ENCODE assay signal across 9 mouse cellular contexts in the genomic region with DNA sequence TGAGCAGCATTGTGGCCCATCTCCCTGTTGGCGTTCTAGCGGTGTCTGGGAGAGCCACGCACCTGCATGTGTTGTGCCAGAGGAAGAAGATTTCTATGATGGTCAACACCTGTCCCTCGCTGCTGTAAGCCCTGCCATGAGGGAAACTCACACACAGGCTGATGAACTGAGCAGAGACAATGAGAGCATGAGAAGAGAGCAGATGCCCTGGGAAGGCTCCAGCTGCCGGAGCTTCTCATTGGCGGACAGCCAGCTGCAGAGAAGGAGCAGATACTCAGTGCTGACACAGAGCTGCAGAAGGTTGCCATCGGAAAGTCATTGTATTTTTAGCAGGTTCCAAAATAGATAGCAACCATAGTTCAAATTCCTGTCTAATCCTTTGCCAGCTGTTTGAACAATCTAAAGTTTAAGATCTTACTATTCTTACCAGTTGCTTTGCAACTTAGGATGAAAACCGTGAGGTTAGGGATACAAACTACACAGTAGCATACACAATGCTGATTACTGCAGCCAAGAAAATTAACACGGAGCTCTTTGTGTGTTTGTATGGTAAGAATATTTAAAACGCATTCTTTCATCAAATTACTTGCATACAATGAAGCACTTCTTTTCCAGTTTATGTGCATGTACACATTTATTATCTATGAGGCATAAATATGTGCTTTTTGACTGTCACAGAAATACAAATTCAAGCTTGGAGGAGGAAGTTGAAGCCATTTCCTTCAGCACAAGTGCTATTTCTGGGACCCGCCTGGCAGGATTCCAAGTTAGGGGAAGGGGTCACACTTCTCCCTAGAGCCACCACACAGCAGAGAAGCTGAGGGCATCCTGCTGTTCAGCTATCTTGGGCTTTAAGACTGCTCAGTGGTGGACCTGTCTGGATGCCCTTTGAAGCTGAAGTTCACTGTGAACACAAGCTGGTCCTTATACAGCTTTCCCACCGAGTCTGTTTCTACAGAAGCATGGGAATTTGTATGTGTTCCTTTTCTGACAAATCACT. TPM values are rescaled to one million over a fixed set of nuclear protein-coding genes. Genes with fewer than 3 reads are reported as not detected.
A peak's percentile ranks its signal among the peaks of the same experiment; 100 is the strongest.
DNase-seq lines count a peak whose midpoint lies in the region; ATAC-seq and TF ChIP-seq lines count a peak whose summit lies in the region.
"Had no signal": no experiment of that assay in that cellular context is flagged by ENCODE, and none has a peak within 500 bp of the region (broad histone marks: within the 10 kb centered on the region; RNA-seq: fewer than 3 reads in every experiment).

No protein-coding gene starts in this region.

- H3K27ac ChIP-seq in hindbrain, embryonic 12.5 days: 0 out of 2 replicates have a peak overlapping the region, but pooled peaks have one; percentile 12
- no peak overlapping the region for H3K27ac ChIP-seq in hindbrain, embryonic 10.5 days
- peak overlapping the region; percentile 17; the same call in 1 of the 2 replicates for H3K27ac ChIP-seq in intestine, embryonic 14.5 days (ENCODE audit: low read depth)
- no peak overlapping the region for H3K27ac ChIP-seq in thymus, adult 2 months (ENCODE audit: control insufficient read depth, insufficient read depth, low read length)

- no peak for DNase-seq in hindbrain, embryonic 10.5 days (ENCODE audit: low spot score)
- DNase-seq in brain, embryonic 18.5 days (ENCODE audit: low read depth, low spot score): peak; percentile 37
- DNase-seq in gastrocnemius, adult 18-20 months (ENCODE audit: low spot score): peak; percentile 35
- DNase-seq in intestine, embryonic 14.5 days (ENCODE audit: low spot score): peak; percentile 76
- peak; percentile 65 to 67 for DNase-seq in left cerebral cortex, postnatal 36 days (ENCODE audit: low spot score in 2 of 2)
- peak; percentile 90 to 93 for DNase-seq in right cerebral cortex, postnatal 10 days (ENCODE audit: low spot score in 2 of 2)
- no peak for DNase-seq in thymus, adult 2 months

- peak; percentile 63; the same call in 1 of the 2 replicates for ATAC-seq in hindbrain, embryonic 12.5 days (ENCODE audit: low FRiP score)
- peak; percentile 90 for ATAC-seq in intestine, embryonic 14.5 days (replicated peaks; ENCODE audit: low FRiP score, low TSS enrichment, low read depth)

- TF ChIP-seq CTCF in thymus, adult 2 months (IDR thresholded peaks at IDR 0.05; ENCODE audit: borderline replicate concordance, control insufficient read depth, extremely low read depth, insufficient read depth, low read length, poor library complexity): no peak

- WGBS in hindbrain, embryonic 12.5 days: 71% methylated on average over 12 of the region's 12 CpGs
- 81% methylated on average over 12 of the region's 12 CpGs for WGBS in hindbrain, embryonic 10.5 days
- WGBS in intestine, embryonic 14.5 days: 38% methylated on average over 12 of the region's 12 CpGs
- WGBS in thymus, adult 2 months: 57% methylated on average over 12 of the region's 12 CpGs

- H3K27me3 ChIP-seq in hindbrain, embryonic 12.5 days: no peaks in the 10 kb centered on the region
- H3K27me3 ChIP-seq in hindbrain, embryonic 10.5 days (ENCODE audit: insufficient read depth, poor library complexity, severe bottlenecking): no peaks in the 10 kb centered on the region
- H3K27me3 ChIP-seq in intestine, embryonic 14.5 days (replicated peaks; ENCODE audit: control insufficient read depth, insufficient read depth, low read length): no peaks in the 10 kb centered on the region
- H3K27me3 ChIP-seq in thymus, adult 2 months (ENCODE audit: control insufficient read depth, insufficient read depth, low read length): no peaks in the 10 kb centered on the region
- H3K27me3 ChIP-seq: megakaryocyte, embryonic 14.5 days had no signal

- no peak overlapping the region for H3K4me3 ChIP-seq in hindbrain, embryonic 12.5 days
- H3K4me3 ChIP-seq in hindbrain, embryonic 10.5 days: no peak overlapping the region
- H3K4me3 ChIP-seq in intestine, embryonic 14.5 days (ENCODE audit: low read depth, low read length): no peak overlapping the region
- H3K4me3 ChIP-seq in thymus, adult 2 months (ENCODE audit: control insufficient read depth, insufficient read depth, low read length): no peak overlapping the region
- H3K4me3 ChIP-seq: megakaryocyte, embryonic 14.5 days had no signal

- no peak for TF ChIP-seq POLR2A in thymus, adult 2 months (IDR thresholded peaks at IDR 0.05; ENCODE audit: control insufficient read depth, extremely low read depth, insufficient read depth, low read length, poor library complexity)

- H3K4me2 ChIP-seq in hindbrain, embryonic 12.5 days (replicated peaks): no peak overlapping the region
- H3K4me2 ChIP-seq in intestine, embryonic 14.5 days (ENCODE audit: low read length): peak overlapping the region; percentile 13; the same call in 1 of the 2 replicates

- no peaks in the 10 kb centered on the region for H3K9me3 ChIP-seq in hindbrain, embryonic 12.5 days (replicated peaks)
- no peaks in the 10 kb centered on the region for H3K9me3 ChIP-seq in hindbrain, embryonic 10.5 days
- no peaks in the 10 kb centered on the region for H3K9me3 ChIP-seq in intestine, embryonic 14.5 days (ENCODE audit: control insufficient read depth, low read length)

- no peaks in the 10 kb centered on the region for H3K36me3 ChIP-seq in hindbrain, embryonic 12.5 days
- H3K36me3 ChIP-seq in hindbrain, embryonic 10.5 days: no peaks in the 10 kb centered on the region
- H3K36me3 ChIP-seq in intestine, embryonic 14.5 days (ENCODE audit: control insufficient read depth, insufficient read depth, low read length): no peaks in the 10 kb centered on the region
- no peaks in the 10 kb centered on the region for H3K36me3 ChIP-seq in thymus, adult 2 months (ENCODE audit: control insufficient read depth, insufficient read depth, low read length)

- intact Hi-C loops in left cerebral cortex, postnatal 36 days (cut with DNase I): no loop called here

- H3K9ac ChIP-seq in hindbrain, embryonic 12.5 days: no peak overlapping the region
- no peak overlapping the region for H3K9ac ChIP-seq in intestine, embryonic 14.5 days (ENCODE audit: low read length)

- peaks cover 9% of the 10 kb centered on the region for H3K4me1 ChIP-seq in hindbrain, embryonic 12.5 days
- H3K4me1 ChIP-seq in hindbrain, embryonic 10.5 days (replicated peaks): peaks cover 3% of the 10 kb centered on the region
- H3K4me1 ChIP-seq in intestine, embryonic 14.5 days (replicated peaks; ENCODE audit: control insufficient read depth, insufficient read depth, low read length): peaks cover 12% of the 10 kb centered on the region
- H3K4me1 ChIP-seq in thymus, adult 2 months (replicated peaks; ENCODE audit: control insufficient read depth, insufficient read depth, low read length): no peaks in the 10 kb centered on the region
- H3K4me1 ChIP-seq: megakaryocyte, embryonic 14.5 days had no signal

RNA-seq across cellular contexts. Expression of a gene that starts 42.6 kb away (rescaled TPM):
- polyA plus RNA-seq in hindbrain, embryonic 12.5 days (2016; fragmentation: Nextera tagmentation; extraction: Ambion mirVana): 2.8 and 3.5 TPM in 2 replicates
- polyA plus RNA-seq in hindbrain, embryonic 10.5 days (2016; fragmentation: Nextera tagmentation; extraction: Ambion mirVana): 0.49 and 0.67 TPM in 2 replicates
- under 1 TPM; 0.14 to 0.24 TPM for total RNA-seq in gastrocnemius, adult 18-20 months (2021)
- polyA plus RNA-seq in intestine, embryonic 14.5 days (2014; fragmentation: Nextera tagmentation; extraction: Ambion mirVana): 1.1 and 1.5 TPM in 2 replicates
- 1 to 10 TPM; 4.0 to 5.7 TPM for total RNA-seq in left cerebral cortex, postnatal 36 days (2021)
- 0.09 and 0.13 TPM in 2 replicates for polyA plus RNA-seq in thymus, adult 2 months (2012; rRNA removed)

Comparison
In these comparisons a context has a peak if more than half of its experiments do, and no peak if none do; other contexts are left out.
1. H3K27ac ChIP-seq: peak in hindbrain, embryonic 12.5 days (single experiment) and intestine, embryonic 14.5 days (single experiment); none in hindbrain, embryonic 10.5 days (single experiment) and thymus, adult 2 months (single experiment).
2. DNase-seq: peak in brain, embryonic 18.5 days (single experiment), gastrocnemius, adult 18-20 months (single experiment), intestine, embryonic 14.5 days (single experiment), left cerebral cortex, postnatal 36 days (2 of 2) and right cerebral cortex, postnatal 10 days (2 of 2); none in hindbrain, embryonic 10.5 days (single experiment) and thymus, adult 2 months (single experiment).